Mouse (Mus musculus): Measurements from ENCODE around the gene Pou2f3. TPM values are rescaled to one million over a fixed set of nuclear protein-coding genes. Genes with fewer than 3 reads are reported as not detected.
A peak's percentile ranks its signal among the peaks of the same experiment; 100 is the strongest.

Gene Pou2f3
- polyA plus RNA-seq, 1 experiment = 0.13 TPM

- TF ChIP-seq CTCF (IDR thresholded peaks at IDR 0.05; ENCODE audit: extremely low read depth, insufficient read depth, low read length) (no peak), POLR2A (IDR thresholded peaks at IDR 0.05; ENCODE audit: extremely low read depth, insufficient read depth, low read length) (no peak; the same call in 1 of the 2 replicates)
- H3K4me1 ChIP-seq (ENCODE audit: control insufficient read depth, insufficient read depth, low read length) = no peaks in the 10 kb centered on the region
- peak within 1 kb of the TSS; percentile 44 for H3K4me3 ChIP-seq (ENCODE audit: insufficient read depth, low read length)
- no peak within 1 kb of the TSS for H3K27ac ChIP-seq (ENCODE audit: insufficient read depth, low read length)
Observed at GRCm38 (mm10) chr9:43239712-43240593, 29.8 kb upstream of the Pou2f3 start, which contains the start of gene Oaf. Gene Oaf (minus strand): TSS chr9:43239911.

GRCm38 (mm10) chr9:43238631-43239545 is 28.7 kb upstream of the Pou2f3 start:
- TF ChIP-seq POLR2A (IDR thresholded peaks at IDR 0.05; ENCODE audit: extremely low read depth, insufficient read depth, low read length) (no peak), CTCF (IDR thresholded peaks at IDR 0.05; ENCODE audit: extremely low read depth, insufficient read depth, low read length) (no peak)
- Histone ChIP-seq H3K27ac (ENCODE audit: insufficient read depth, low read length) (no peak overlapping the region), H3K4me1 (ENCODE audit: control insufficient read depth, insufficient read depth, low read length) (no peaks in the 10 kb centered on the region), H3K4me3 (ENCODE audit: insufficient read depth, low read length) (peak overlapping the region; percentile 44)

- no peak for TF ChIP-seq CTCF (IDR thresholded peaks at IDR 0.05; ENCODE audit: extremely low read depth, insufficient read depth, low read length)
- no peak for TF ChIP-seq POLR2A (IDR thresholded peaks at IDR 0.05; ENCODE audit: extremely low read depth, insufficient read depth, low read length)
- Histone ChIP-seq H3K4me1 (ENCODE audit: control insufficient read depth, insufficient read depth, low read length) (no peaks in the 10 kb centered on the region), H3K4me3 (ENCODE audit: insufficient read depth, low read length) (peak overlapping the region; percentile 44), H3K27ac (ENCODE audit: insufficient read depth, low read length) (no peak overlapping the region)
Observed at GRCm38 (mm10) chr9:43238167-43238566, 28.0 kb upstream of the Pou2f3 start.

GRCm38 (mm10) chr9:43237111-43237775 is 27.1 kb upstream of the Pou2f3 start:
- H3K4me1 ChIP-seq (ENCODE audit: control insufficient read depth, insufficient read depth, low read length) = no peaks in the 10 kb centered on the region
- no peak overlapping the region for H3K27ac ChIP-seq (ENCODE audit: insufficient read depth, low read length)
- TF ChIP-seq CTCF (IDR thresholded peaks at IDR 0.05; ENCODE audit: extremely low read depth, insufficient read depth, low read length) (no peak), POLR2A (IDR thresholded peaks at IDR 0.05; ENCODE audit: extremely low read depth, insufficient read depth, low read length) (no peak)
- no peak overlapping the region for H3K4me3 ChIP-seq (ENCODE audit: insufficient read depth, low read length)

- H3K4me1 ChIP-seq (ENCODE audit: control insufficient read depth, insufficient read depth, low read length) = no peaks in the 10 kb centered on the region
- TF ChIP-seq CTCF (IDR thresholded peaks at IDR 0.05; ENCODE audit: extremely low read depth, insufficient read depth, low read length) = no peak
- no peak for TF ChIP-seq POLR2A (IDR thresholded peaks at IDR 0.05; ENCODE audit: extremely low read depth, insufficient read depth, low read length)
- no peak overlapping the region for H3K4me3 ChIP-seq (ENCODE audit: insufficient read depth, low read length)
Observed at GRCm38 (mm10) chr9:43236576-43236975, 26.4 kb upstream of the Pou2f3 start.

GRCm38 (mm10) chr9:43236106-43236505 is 25.9 kb upstream of the Pou2f3 start:
- Histone ChIP-seq H3K4me3 (ENCODE audit: insufficient read depth, low read length) (no peak overlapping the region), H3K4me1 (ENCODE audit: control insufficient read depth, insufficient read depth, low read length) (no peaks in the 10 kb centered on the region), H3K27ac (ENCODE audit: insufficient read depth, low read length) (no peak overlapping the region)
- no peak for TF ChIP-seq POLR2A (IDR thresholded peaks at IDR 0.05; ENCODE audit: extremely low read depth, insufficient read depth, low read length)
- TF ChIP-seq CTCF (IDR thresholded peaks at IDR 0.05; ENCODE audit: extremely low read depth, insufficient read depth, low read length) = no peak

More at GRCm38 (mm10) chr9:43236576-43236975, 26.4 kb upstream of the Pou2f3 start:
- H3K27ac ChIP-seq (ENCODE audit: insufficient read depth, low read length) = no peak overlapping the region

- H3K4me1 ChIP-seq (ENCODE audit: control insufficient read depth, insufficient read depth, low read length) = peaks cover under 1% of the 10 kb centered on the region; the same call in 1 of the 2 replicates
- TF ChIP-seq CTCF (IDR thresholded peaks at IDR 0.05; ENCODE audit: extremely low read depth, insufficient read depth, low read length) (no peak), POLR2A (IDR thresholded peaks at IDR 0.05; ENCODE audit: extremely low read depth, insufficient read depth, low read length) (no peak)
- no peak overlapping the region for H3K4me3 ChIP-seq (ENCODE audit: insufficient read depth, low read length)
- no peak overlapping the region for H3K27ac ChIP-seq (ENCODE audit: insufficient read depth, low read length)
Observed at GRCm38 (mm10) chr9:43235336-43235735, 25.2 kb upstream of the Pou2f3 start.

- TF ChIP-seq CTCF (IDR thresholded peaks at IDR 0.05; ENCODE audit: extremely low read depth, insufficient read depth, low read length) (no peak), POLR2A (IDR thresholded peaks at IDR 0.05; ENCODE audit: extremely low read depth, insufficient read depth, low read length) (no peak)
- Histone ChIP-seq H3K4me1 (ENCODE audit: control insufficient read depth, insufficient read depth, low read length) (peaks cover 3% of the 10 kb centered on the region; the same call in 1 of the 2 replicates), H3K4me3 (ENCODE audit: insufficient read depth, low read length) (no peak overlapping the region), H3K27ac (ENCODE audit: insufficient read depth, low read length) (no peak overlapping the region)
Observed at GRCm38 (mm10) chr9:43234496-43234895, 24.3 kb upstream of the Pou2f3 start.

GRCm38 (mm10) chr9:43233515-43233914 is 23.3 kb upstream of the Pou2f3 start:
- Histone ChIP-seq H3K4me1 (ENCODE audit: control insufficient read depth, insufficient read depth, low read length) (peaks cover 3% of the 10 kb centered on the region; the same call in 1 of the 2 replicates), H3K27ac (ENCODE audit: insufficient read depth, low read length) (no peak overlapping the region), H3K4me3 (ENCODE audit: insufficient read depth, low read length) (no peak overlapping the region)
- TF ChIP-seq CTCF (IDR thresholded peaks at IDR 0.05; ENCODE audit: extremely low read depth, insufficient read depth, low read length) (no peak), POLR2A (IDR thresholded peaks at IDR 0.05; ENCODE audit: extremely low read depth, insufficient read depth, low read length) (no peak)
